Mouse (Mus musculus) lung, embryonic 14.5 days (tissue): ENCODE results near the gene Mrps27. TPM values are rescaled to one million over a fixed set of nuclear protein-coding genes. Genes with fewer than 3 reads are reported as not detected.
A peak's percentile ranks its signal among the peaks of the same experiment; 100 is the strongest.

ENCODE experiments used
- ATAC-seq: fragments of 200-750 bp; cut with Nextera tagmentation; 2 replicates; pipeline ENCODE4 v1.8.0; 2017; ENCODE audit warnings: mild to moderate bottlenecking, moderate TSS enrichment, moderate library complexity; ENCODE audit not compliant: insufficient read depth
- DNase-seq: peaks from one replicate; pipeline ENCODE4 v3.0.0-alpha.2; 2015
- H3K27ac ChIP-seq: fragments of 300-500 bp; sonication (generic); 2 replicates; pipeline ENCODE4 v1.5.1; 2014; ENCODE audit warnings: low read depth, mild to moderate bottlenecking, moderate library complexity
- H3K27me3 ChIP-seq: fragments of 300-500 bp; sonication (generic); 2 replicates; pipeline ENCODE4 v1.6.1; 2014; ENCODE audit warnings: low read length, control low read depth; ENCODE audit not compliant: insufficient read depth
- H3K36me3 ChIP-seq: fragments of 300-500 bp; sonication (generic); 2 replicates; pipeline ENCODE4 v1.6.1; 2014; ENCODE audit warnings: control low read depth; ENCODE audit not compliant: insufficient read depth
- H3K4me1 ChIP-seq: fragments of 300-500 bp; sonication (generic); 2 replicates; pipeline ENCODE4 v1.6.1; 2014; ENCODE audit warnings: antibody characterized with exemption, control low read depth; ENCODE audit not compliant: insufficient read depth
- H3K4me2 ChIP-seq: fragments of 300-500 bp; sonication (generic); 2 replicates; pipeline ENCODE4 v1.6.1; 2014; ENCODE audit warnings: mild to moderate bottlenecking
- H3K4me3 ChIP-seq: fragments of 300-500 bp; sonication (generic); 2 replicates; pipeline ENCODE4 v1.5.1; 2014; ENCODE audit warnings: low read depth, low read length
- H3K9ac ChIP-seq: fragments of 300-500 bp; sonication (generic); 2 replicates; pipeline ENCODE4 v1.6.1; 2014
- H3K9me3 ChIP-seq: fragments of 300-500 bp; sonication (generic); 2 replicates; pipeline ENCODE4 v1.6.1; 2016; ENCODE audit warnings: low read depth, low read length, control low read depth
- CTCF ChIP-seq: IDR thresholded peaks from 2 replicates; pipeline ENCODE4 v1.5.1; 2016; ENCODE audit warnings: antibody characterized with exemption, low read depth
- WGBS: fragments of 180-500 bp; shearing (Covaris S2); extraction: QIAGEN DNeasy Blood & Tissue Kit; methylation state at CpG from one replicate; pipeline ENCODE4 v1.1.7; 2014; 5-methylcytosine and 5-hydroxymethylcytosine counted together
- polyA plus RNA-seq: library from polyadenylated mRNA; unstranded; fragments of >200 nt; fragmentation: Nextera tagmentation; extraction: Ambion mirVana; gene quantifications from 2 replicates; pipeline ENCODE4 v1.2.1, GENCODE M21; 2014

Gene Mrps27
- polyA plus RNA-seq, 1 experiment from 2014 or later, result 63.0 TPM

GRCm38 (mm10) chr13:99444880-99445279 lies 100.3 kb downstream of the Mrps27 start:
- Histone ChIP-seq H3K36me3 (peaks cover 11% of the 10 kb centered on the region; the same call in 1 of the 2 replicates), H3K4me2 (no peak overlapping the region), H3K9ac (no peak overlapping the region), H3K4me1 (peaks cover 22% of the 10 kb centered on the region), H3K27ac (no peak overlapping the region), H3K27me3 (no peaks in the 10 kb centered on the region), H3K9me3 (no peaks in the 10 kb centered on the region), H3K4me3 (no peak overlapping the region)
- no peak for TF ChIP-seq CTCF
- DNase-seq (peak; percentile 69), ATAC-seq (peak; percentile 12; the same call in 1 of the 2 replicates)
- WGBS, result 5% methylated on average over 6 of the region's 6 CpGs

- H3K4me2 ChIP-seq, result no peak overlapping the region; the same call in 1 of the 2 replicates
- no peaks in the 10 kb centered on the region for H3K27me3 ChIP-seq
- H3K36me3 ChIP-seq, result no peaks in the 10 kb centered on the region
- no peak overlapping the region for H3K9ac ChIP-seq
- 72% methylated on average over 7 of the region's 7 CpGs for WGBS
- no peak overlapping the region for H3K4me3 ChIP-seq
- no peak for DNase-seq
- H3K27ac ChIP-seq, result peak overlapping the region; percentile 38; the same call in 1 of the 2 replicates
- peaks cover 22% of the 10 kb centered on the region for H3K4me1 ChIP-seq
- ATAC-seq, result no peak
- TF ChIP-seq CTCF, result no peak
- no peaks in the 10 kb centered on the region for H3K9me3 ChIP-seq
These were observed 102.4 kb downstream of the Mrps27 start for GRCm38 (mm10) chr13:99447002-99447401.

GRCm38 (mm10) chr13:99447403-99448199 lies 103.0 kb downstream of the Mrps27 start:
- Histone ChIP-seq H3K4me1 (peaks cover 22% of the 10 kb centered on the region), H3K9me3 (no peaks in the 10 kb centered on the region), H3K36me3 (no peaks in the 10 kb centered on the region), H3K4me2 (no peak overlapping the region; the same call in 1 of the 2 replicates), H3K9ac (no peak overlapping the region), H3K27me3 (no peaks in the 10 kb centered on the region), H3K27ac (peak overlapping the region; percentile 38; the same call in 1 of the 2 replicates), H3K4me3 (no peak overlapping the region)
- peak; percentile 61 for ATAC-seq
- WGBS, result 40% methylated on average over 11 of the region's 11 CpGs
- DNase-seq, result peak; percentile 59
- no peak for TF ChIP-seq CTCF

- Histone ChIP-seq H3K9me3 (no peaks in the 10 kb centered on the region), H3K4me3 (no peak overlapping the region), H3K4me1 (peaks cover 22% of the 10 kb centered on the region), H3K27ac (no peak overlapping the region), H3K27me3 (no peaks in the 10 kb centered on the region), H3K4me2 (no peak overlapping the region), H3K9ac (no peak overlapping the region), H3K36me3 (no peaks in the 10 kb centered on the region)
- WGBS, result 74% methylated on average over 4 of the region's 4 CpGs
- ATAC-seq (no peak), DNase-seq (no peak)
- TF ChIP-seq CTCF, result no peak
These were observed 103.7 kb downstream of the Mrps27 start for GRCm38 (mm10) chr13:99448278-99448677.

GRCm38 (mm10) chr13:99449547-99449946 lies 105.0 kb downstream of the Mrps27 start:
- DNase-seq (no peak), ATAC-seq (no peak)
- H3K9me3 ChIP-seq, result no peaks in the 10 kb centered on the region
- no peak overlapping the region for H3K4me2 ChIP-seq
- H3K4me1 ChIP-seq, result peaks cover 20% of the 10 kb centered on the region
- TF ChIP-seq CTCF, result no peak
- H3K27ac ChIP-seq, result no peak overlapping the region
- 83% methylated on average over 4 of the region's 4 CpGs for WGBS
- H3K36me3 ChIP-seq, result no peaks in the 10 kb centered on the region
- no peak overlapping the region for H3K4me3 ChIP-seq
- H3K9ac ChIP-seq, result no peak overlapping the region
- H3K27me3 ChIP-seq, result no peaks in the 10 kb centered on the region

GRCm38 (mm10) chr13:99450766-99451165 lies 106.2 kb downstream of the Mrps27 start:
- no peak for TF ChIP-seq CTCF
- Histone ChIP-seq H3K27ac (no peak overlapping the region), H3K27me3 (no peaks in the 10 kb centered on the region), H3K36me3 (no peaks in the 10 kb centered on the region), H3K4me1 (peaks cover 14% of the 10 kb centered on the region; the same call in 1 of the 2 replicates), H3K4me2 (no peak overlapping the region), H3K9me3 (no peaks in the 10 kb centered on the region), H3K4me3 (no peak overlapping the region), H3K9ac (no peak overlapping the region)
- ATAC-seq (no peak), DNase-seq (no peak)
- WGBS, result 64% methylated on average over 7 of the region's 7 CpGs

GRCm38 (mm10) chr13:99451276-99451675 lies 106.7 kb downstream of the Mrps27 start:
- Histone ChIP-seq H3K4me3 (no peak overlapping the region), H3K9ac (no peak overlapping the region), H3K27ac (no peak overlapping the region), H3K9me3 (no peaks in the 10 kb centered on the region), H3K4me1 (peaks cover 9% of the 10 kb centered on the region; the same call in 1 of the 2 replicates), H3K4me2 (no peak overlapping the region), H3K36me3 (no peaks in the 10 kb centered on the region), H3K27me3 (no peaks in the 10 kb centered on the region)
- ATAC-seq, result no peak
- TF ChIP-seq CTCF, result no peak
- 74% methylated on average over 5 of the region's 5 CpGs for WGBS
- no peak for DNase-seq
